Mouse (Mus musculus): ENCODE measurements around the gene Serpine1. TPM values are rescaled to one million over a fixed set of nuclear protein-coding genes. Genes with fewer than 3 reads are reported as not detected.

The Serpine1 gene
- polyA plus RNA-seq, 1 experiment from 2014 or later, result not detected

DNA sequence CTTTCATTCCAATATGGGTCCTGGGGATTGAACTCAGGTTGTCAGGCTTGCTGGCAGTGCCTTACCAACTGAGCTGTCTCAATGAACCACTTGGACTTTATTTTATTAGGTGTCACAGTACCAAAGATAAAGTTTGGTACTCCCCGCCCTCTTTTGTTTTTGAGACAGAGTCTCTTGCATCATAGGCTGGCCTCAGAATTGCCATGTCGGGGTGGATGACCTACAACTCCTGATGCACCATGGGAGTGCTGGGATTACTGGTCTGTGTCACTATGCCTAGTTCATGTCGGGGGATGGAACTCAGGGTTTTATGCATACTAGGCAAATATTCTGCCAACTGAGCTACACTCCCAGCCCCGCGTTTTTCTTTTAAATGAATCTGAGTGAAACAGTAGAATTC is 17.2 kb downstream of the Serpine1 start:
- no peaks in the 10 kb centered on the region for H3K27me3 ChIP-seq (ENCODE audit: control insufficient read depth, insufficient read depth, low read length)
- H3K27ac ChIP-seq (ENCODE audit: low read depth, low read length), result no peak overlapping the region
- H3K4me3 ChIP-seq (ENCODE audit: low read depth, low read length), result no peak overlapping the region
- no peaks in the 10 kb centered on the region for H3K36me3 ChIP-seq (ENCODE audit: control insufficient read depth, insufficient read depth, low read length)
- ATAC-seq (ENCODE audit: insufficient read depth, low FRiP score, low TSS enrichment), result no peak
- no peak for DNase-seq (ENCODE audit: low spot score)
- no peaks in the 10 kb centered on the region for H3K9me3 ChIP-seq (ENCODE audit: control insufficient read depth, low read length)
- H3K4me2 ChIP-seq (ENCODE audit: low read depth), result no peak overlapping the region
- 89% methylated on average over 5 of the region's 5 CpGs for WGBS
- H3K9ac ChIP-seq (ENCODE audit: low read length), result no peak overlapping the region
- no peaks in the 10 kb centered on the region for H3K4me1 ChIP-seq (ENCODE audit: control insufficient read depth, insufficient read depth, low read length)

DNA sequence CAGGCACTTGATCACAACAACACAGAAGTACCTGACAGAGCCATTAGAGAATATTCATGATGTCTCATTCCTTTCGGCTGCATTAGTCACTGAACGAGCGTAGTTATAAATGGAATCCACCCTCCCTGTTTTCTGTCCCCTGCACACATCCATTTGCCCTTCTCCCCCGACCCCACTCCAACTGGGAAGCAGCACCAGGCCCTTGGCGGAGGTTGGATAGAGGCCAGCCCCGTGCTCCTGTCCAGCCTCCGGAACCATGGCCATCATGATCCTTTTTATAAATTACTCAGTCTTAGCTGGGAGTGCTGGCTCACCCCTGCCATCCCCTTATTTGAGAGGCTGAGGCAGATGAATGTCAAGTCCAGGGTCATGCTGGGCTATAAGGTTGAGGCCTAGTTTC is 17.8 kb downstream of the Serpine1 start:
- no peak for DNase-seq (ENCODE audit: low spot score)
- WGBS, result 91% methylated on average over 7 of the region's 7 CpGs
- no peak for ATAC-seq (ENCODE audit: insufficient read depth, low FRiP score, low TSS enrichment)

DNA sequence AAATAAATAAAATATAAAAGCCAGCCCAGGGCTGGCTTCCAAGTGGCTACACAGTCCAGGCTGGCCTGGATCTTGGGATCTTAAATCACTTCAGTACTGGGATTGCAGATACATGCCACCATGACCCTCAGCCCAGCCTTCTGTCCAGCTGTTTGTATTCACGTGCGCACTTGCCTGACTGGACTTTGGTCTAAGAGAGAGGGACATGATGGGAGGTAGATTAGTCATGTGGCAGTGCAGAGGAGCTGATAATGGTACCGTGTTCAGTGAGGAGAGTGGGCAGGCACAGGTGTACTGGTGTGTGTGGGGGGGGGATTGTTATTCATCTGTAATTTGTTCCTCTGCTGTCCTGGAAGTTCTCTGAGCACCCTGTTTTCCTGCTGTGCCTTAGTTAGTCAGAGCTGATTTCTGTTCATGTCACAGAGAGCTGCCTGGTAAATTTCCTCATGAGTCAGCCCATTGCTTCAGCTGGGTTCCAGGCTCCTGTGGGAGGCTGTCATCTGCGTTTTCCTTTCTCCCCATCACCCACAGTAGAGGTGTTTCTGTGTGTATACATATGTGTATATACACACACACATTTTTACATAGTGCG is 20.1 kb downstream of the Serpine1 start:
- no peak overlapping the region for H3K4me2 ChIP-seq (ENCODE audit: low read depth)
- 89% methylated on average over 5 of the region's 5 CpGs for WGBS
- H3K4me1 ChIP-seq (ENCODE audit: control insufficient read depth, insufficient read depth, low read length), result no peaks in the 10 kb centered on the region
- no peak overlapping the region for H3K9ac ChIP-seq (ENCODE audit: low read length)
- no peaks in the 10 kb centered on the region for H3K9me3 ChIP-seq (ENCODE audit: control insufficient read depth, low read length)
- H3K27ac ChIP-seq (ENCODE audit: low read depth, low read length), result no peak overlapping the region
- H3K27me3 ChIP-seq (ENCODE audit: control insufficient read depth, insufficient read depth, low read length), result no peaks in the 10 kb centered on the region
- DNase-seq (ENCODE audit: low spot score) (no peak), ATAC-seq (ENCODE audit: insufficient read depth, low FRiP score, low TSS enrichment) (no peak)
- H3K36me3 ChIP-seq (ENCODE audit: control insufficient read depth, insufficient read depth, low read length), result no peaks in the 10 kb centered on the region
- no peak overlapping the region for H3K4me3 ChIP-seq (ENCODE audit: low read depth, low read length)

More for the DNA sequence above, 17.8 kb downstream of the Serpine1 start:
- Histone ChIP-seq H3K4me1 (ENCODE audit: control insufficient read depth, insufficient read depth, low read length) (no peaks in the 10 kb centered on the region), H3K36me3 (ENCODE audit: control insufficient read depth, insufficient read depth, low read length) (no peaks in the 10 kb centered on the region), H3K4me2 (ENCODE audit: low read depth) (no peak overlapping the region), H3K4me3 (ENCODE audit: low read depth, low read length) (no peak overlapping the region), H3K9me3 (ENCODE audit: control insufficient read depth, low read length) (no peaks in the 10 kb centered on the region), H3K9ac (ENCODE audit: low read length) (no peak overlapping the region), H3K27ac (ENCODE audit: low read depth, low read length) (no peak overlapping the region), H3K27me3 (ENCODE audit: control insufficient read depth, insufficient read depth, low read length) (no peaks in the 10 kb centered on the region)

DNA sequence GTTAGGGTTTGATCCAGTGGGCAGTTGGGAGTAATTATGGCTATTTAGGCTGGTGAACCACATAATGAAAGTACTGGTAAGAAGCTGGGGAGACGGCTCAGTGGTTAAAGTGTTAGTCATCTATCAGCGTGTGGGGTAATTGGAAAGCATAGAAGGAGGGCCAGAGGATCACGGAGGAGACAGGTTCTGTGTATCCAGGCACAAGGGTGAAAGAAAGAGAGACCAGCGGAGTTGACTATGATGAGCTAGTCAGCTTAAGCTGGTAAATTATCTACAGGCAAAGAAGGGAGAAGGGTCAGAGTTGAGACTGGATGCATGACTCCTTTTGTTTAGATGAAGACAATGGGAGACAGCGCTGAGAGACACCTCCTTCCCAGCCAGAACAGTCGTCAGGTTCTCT is 20.9 kb downstream of the Serpine1 start:
- WGBS, result 40% methylated on average over 6 of the region's 6 CpGs
- H3K36me3 ChIP-seq (ENCODE audit: control insufficient read depth, insufficient read depth, low read length), result no peaks in the 10 kb centered on the region
- no peak for ATAC-seq (ENCODE audit: insufficient read depth, low FRiP score, low TSS enrichment)
- no peaks in the 10 kb centered on the region for H3K9me3 ChIP-seq (ENCODE audit: control insufficient read depth, low read length)
- H3K27ac ChIP-seq (ENCODE audit: low read depth, low read length), result no peak overlapping the region
- H3K4me3 ChIP-seq (ENCODE audit: low read depth, low read length), result no peak overlapping the region
- no peak overlapping the region for H3K9ac ChIP-seq (ENCODE audit: low read length)
- H3K4me1 ChIP-seq (ENCODE audit: control insufficient read depth, insufficient read depth, low read length), result no peaks in the 10 kb centered on the region; the same call in 1 of the 2 replicates
- DNase-seq (ENCODE audit: low spot score), result no peak
- no peaks in the 10 kb centered on the region for H3K27me3 ChIP-seq (ENCODE audit: control insufficient read depth, insufficient read depth, low read length)
- H3K4me2 ChIP-seq (ENCODE audit: low read depth), result no peak overlapping the region

DNA sequence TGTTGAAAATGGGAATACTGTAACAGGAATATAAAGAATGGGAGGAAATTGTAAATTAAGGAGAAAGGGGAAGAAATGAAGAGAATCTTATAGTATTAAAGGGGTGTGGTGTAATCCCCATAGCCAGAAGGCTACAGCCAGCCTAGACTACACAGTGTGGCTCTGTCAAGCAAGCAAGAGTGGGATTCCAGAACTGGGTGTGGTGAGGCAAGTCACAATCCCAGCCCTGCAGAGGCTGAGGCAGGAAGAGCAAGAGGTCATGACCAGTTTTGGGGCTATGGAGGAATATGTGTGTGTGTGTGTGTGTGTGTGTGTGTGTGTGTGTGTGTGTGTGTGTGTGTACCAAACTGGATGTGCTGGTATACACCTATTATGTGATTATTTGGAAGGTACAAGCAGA is 25.1 kb downstream of the Serpine1 start:
- no peak for DNase-seq (ENCODE audit: low spot score)
- H3K9me3 ChIP-seq (ENCODE audit: control insufficient read depth, low read length), result no peaks in the 10 kb centered on the region
- no peak overlapping the region for H3K4me3 ChIP-seq (ENCODE audit: low read depth, low read length)
- no peaks in the 10 kb centered on the region; the same call in 1 of the 2 replicates for H3K36me3 ChIP-seq (ENCODE audit: control insufficient read depth, insufficient read depth, low read length)
- H3K27me3 ChIP-seq (ENCODE audit: control insufficient read depth, insufficient read depth, low read length), result no peaks in the 10 kb centered on the region
- no peak overlapping the region for H3K27ac ChIP-seq (ENCODE audit: low read depth, low read length)
- no peak overlapping the region for H3K4me2 ChIP-seq (ENCODE audit: low read depth)
- no peak overlapping the region for H3K9ac ChIP-seq (ENCODE audit: low read length)
- ATAC-seq (ENCODE audit: insufficient read depth, low FRiP score, low TSS enrichment), result no peak
- H3K4me1 ChIP-seq (ENCODE audit: control insufficient read depth, insufficient read depth, low read length), result peaks cover 5% of the 10 kb centered on the region

DNA sequence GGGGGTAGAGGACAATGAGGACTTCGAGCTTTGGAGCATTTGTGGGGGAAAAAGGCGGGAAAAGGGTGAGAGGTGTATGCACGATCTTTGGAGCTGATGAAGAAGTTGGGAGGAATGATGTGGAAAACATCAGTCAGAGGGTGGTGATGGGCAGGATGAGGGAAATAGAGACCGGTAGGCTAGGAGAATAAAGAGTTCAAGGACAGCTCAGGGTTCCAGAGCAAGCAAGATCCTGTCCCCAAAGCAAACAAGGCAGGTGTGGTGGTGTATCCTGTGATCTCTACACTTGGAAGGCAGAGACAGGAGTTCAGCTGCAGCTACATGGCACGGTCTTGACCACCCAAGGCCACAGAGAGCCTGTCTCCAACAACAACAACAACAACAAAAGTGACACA is 25.7 kb downstream of the Serpine1 start:
- WGBS, result 28% methylated on average over 5 of the region's 5 CpGs
- Histone ChIP-seq H3K27me3 (ENCODE audit: control insufficient read depth, insufficient read depth, low read length) (no peaks in the 10 kb centered on the region), H3K9ac (ENCODE audit: low read length) (0 out of 2 replicates have a peak overlapping the region, but pooled peaks have one; percentile 8), H3K4me1 (ENCODE audit: control insufficient read depth, insufficient read depth, low read length) (peaks cover 5% of the 10 kb centered on the region), H3K9me3 (ENCODE audit: control insufficient read depth, low read length) (no peaks in the 10 kb centered on the region), H3K36me3 (ENCODE audit: control insufficient read depth, insufficient read depth, low read length) (peaks cover 1% of the 10 kb centered on the region), H3K27ac (ENCODE audit: low read depth, low read length) (no peak overlapping the region), H3K4me2 (ENCODE audit: low read depth) (peak overlapping the region; percentile 21), H3K4me3 (ENCODE audit: low read depth, low read length) (peak overlapping the region; percentile 48; the same call in 1 of the 2 replicates)
- DNase-seq (ENCODE audit: low spot score), result no peak
- ATAC-seq (ENCODE audit: insufficient read depth, low FRiP score, low TSS enrichment), result no peak; the same call in 1 of the 2 replicates

DNA sequence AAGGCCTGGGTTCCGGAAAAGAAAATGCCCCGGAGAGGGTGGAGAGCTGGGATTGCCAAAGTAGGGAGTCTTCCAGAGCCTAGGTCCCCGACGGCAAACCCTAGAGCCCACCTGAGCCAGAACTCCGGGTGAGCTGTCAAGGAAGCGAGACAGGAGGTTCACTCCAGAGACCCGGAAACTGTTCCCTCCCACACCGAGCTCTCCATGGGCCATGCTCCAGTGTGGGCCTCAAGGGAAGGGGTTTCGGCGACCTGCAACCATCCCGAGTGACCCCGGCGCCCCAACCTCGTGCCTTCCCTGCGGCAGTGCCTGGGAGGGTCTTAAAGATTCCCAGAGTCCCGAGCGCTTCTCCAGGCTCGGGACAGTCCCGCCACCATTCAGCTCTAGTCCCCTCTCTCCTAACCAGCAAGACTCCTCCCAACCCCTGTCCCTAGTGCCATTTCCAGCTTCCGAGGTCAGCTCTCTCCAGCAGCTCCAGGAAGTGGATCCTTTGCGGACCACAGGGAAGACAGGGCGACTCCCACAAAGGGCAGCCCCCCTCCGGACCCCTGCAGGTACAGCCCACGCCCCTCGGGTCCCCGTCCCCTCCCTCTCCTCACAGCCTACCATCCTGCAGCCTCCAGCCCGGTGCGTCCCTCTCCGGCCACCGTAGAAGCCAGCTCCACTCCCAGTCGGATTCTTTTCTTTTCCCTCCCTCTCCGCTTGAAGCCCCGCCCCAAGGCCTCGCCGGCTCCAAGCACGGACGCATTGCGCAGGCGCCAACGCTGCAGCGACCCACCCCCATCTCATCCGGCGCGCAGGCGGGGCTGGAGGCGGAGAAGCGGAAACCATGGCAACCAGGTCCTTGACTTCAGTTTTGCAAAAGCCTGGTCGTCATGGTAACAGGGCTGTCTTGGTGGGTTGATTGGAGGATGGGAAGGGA is 26.4 kb downstream of the Serpine1 start, which contains the start of gene Ap1s1:
TSS of gene Ap1s1 (minus strand) at position 734 of the 922 bp plus-strand sequence.
- DNase-seq (ENCODE audit: low spot score) (peak; percentile 99), ATAC-seq (ENCODE audit: insufficient read depth, low FRiP score, low TSS enrichment) (peak; percentile 88)
- WGBS, result under 1% methylated on average over 48 of the region's 48 CpGs
- H3K27me3 ChIP-seq (ENCODE audit: control insufficient read depth, insufficient read depth, low read length), result no peaks in the 10 kb centered on the region
- H3K36me3 ChIP-seq (ENCODE audit: control insufficient read depth, insufficient read depth, low read length), result peaks cover 3% of the 10 kb centered on the region
- peaks cover 5% of the 10 kb centered on the region for H3K4me1 ChIP-seq (ENCODE audit: control insufficient read depth, insufficient read depth, low read length)
- H3K27ac ChIP-seq (ENCODE audit: low read depth, low read length), result no peak within 1 kb of the TSS
- H3K9ac ChIP-seq (ENCODE audit: low read length), result peak within 1 kb of the TSS; percentile 67
- no peaks in the 10 kb centered on the region for H3K9me3 ChIP-seq (ENCODE audit: control insufficient read depth, low read length)
- peak within 1 kb of the TSS; percentile 48 for H3K4me3 ChIP-seq (ENCODE audit: low read depth, low read length)
- H3K4me2 ChIP-seq (ENCODE audit: low read depth), result peak within 1 kb of the TSS; percentile 79

DNA sequence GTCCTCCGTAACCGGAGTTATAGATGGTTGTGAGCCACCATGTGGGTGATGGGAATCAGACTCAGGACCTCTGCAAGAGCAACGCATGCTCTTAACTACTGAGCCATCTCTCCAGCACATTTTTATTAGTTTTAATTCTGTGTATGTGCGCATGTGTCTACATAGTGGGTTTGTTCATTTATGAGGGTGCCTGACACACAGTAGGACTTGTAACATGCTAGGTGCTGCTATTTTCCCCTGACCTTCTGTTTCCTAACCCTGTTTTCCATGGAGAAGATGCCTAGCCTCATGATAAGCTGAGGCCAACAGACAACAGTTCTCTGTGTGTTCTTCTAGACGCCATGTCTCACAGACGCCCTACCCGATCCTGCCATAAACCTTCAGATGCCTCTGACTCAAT is 28.1 kb downstream of the Serpine1 start:
- WGBS, result 96% methylated on average over 7 of the region's 7 CpGs
- Histone ChIP-seq H3K4me2 (ENCODE audit: low read depth) (no peak overlapping the region), H3K9me3 (ENCODE audit: control insufficient read depth, low read length) (no peaks in the 10 kb centered on the region), H3K4me1 (ENCODE audit: control insufficient read depth, insufficient read depth, low read length) (peaks cover 5% of the 10 kb centered on the region), H3K36me3 (ENCODE audit: control insufficient read depth, insufficient read depth, low read length) (peaks cover 7% of the 10 kb centered on the region), H3K27me3 (ENCODE audit: control insufficient read depth, insufficient read depth, low read length) (no peaks in the 10 kb centered on the region), H3K4me3 (ENCODE audit: low read depth, low read length) (no peak overlapping the region), H3K27ac (ENCODE audit: low read depth, low read length) (no peak overlapping the region), H3K9ac (ENCODE audit: low read length) (no peak overlapping the region)
- ATAC-seq (ENCODE audit: insufficient read depth, low FRiP score, low TSS enrichment), result no peak
- no peak for DNase-seq (ENCODE audit: low spot score)

Measured in neural tube, embryonic 11.5 days (tissue).